Mouse (Mus musculus) megakaryocyte, embryonic 14.5 days (primary cell): ENCODE results near the gene Cdk5rap2.

ENCODE experiments used
- FLI1 ChIP-seq: IDR thresholded peaks from 2 replicates; pipeline ENCODE4 v1.6.1; 2012; ENCODE audit warnings: low read length, inconsistent platforms, mixed read lengths
- GATA1 ChIP-seq: IDR thresholded peaks from 3 replicates; pipeline ENCODE4 v1.6.1; 2012; ENCODE audit warnings: mixed read lengths, low read length, inconsistent platforms, borderline replicate concordance

- TF ChIP-seq GATA1, result no peak
- TF ChIP-seq FLI1, result no peak
Observed at GRCm38 (mm10) chr4:70303870-70304269, 106.4 kb downstream of the Cdk5rap2 start.
